Comparison of ENCODE assay signal across 16 mouse cellular contexts in the genomic region with DNA sequence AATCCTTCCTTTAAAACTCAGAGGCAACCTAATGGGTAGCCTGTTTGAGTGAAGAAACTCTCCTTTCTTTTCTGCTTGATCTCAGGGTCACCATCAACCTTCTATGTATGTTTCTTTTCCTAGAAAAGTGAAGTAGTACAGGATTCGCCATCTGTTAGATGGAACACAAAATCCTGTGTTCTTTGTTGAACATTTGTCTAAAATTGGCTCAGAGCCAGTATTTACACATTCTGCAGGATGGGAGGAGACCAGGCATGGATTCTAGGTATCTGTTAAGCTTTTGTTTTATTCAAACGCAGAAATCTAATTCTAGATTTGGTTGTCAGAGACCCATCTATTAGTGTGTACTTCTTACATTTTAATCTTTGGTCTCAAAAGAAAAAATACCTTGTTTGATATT.
A peak's percentile ranks its signal among the peaks of the same experiment; 100 is the strongest.
DNase-seq lines count a peak whose midpoint lies in the region; ATAC-seq and TF ChIP-seq lines count a peak whose summit lies in the region.
"Had no signal": no experiment of that assay in that cellular context is flagged by ENCODE, and none has a peak within 500 bp of the region (broad histone marks: within the 10 kb centered on the region; RNA-seq: fewer than 3 reads in every experiment).

No protein-coding gene starts in this region.

- H3K9ac ChIP-seq in heart, embryonic 13.5 days = no peak overlapping the region
- H3K9ac ChIP-seq in lung, embryonic 15.5 days = no peak overlapping the region
- H3K9ac ChIP-seq: forebrain, embryonic 15.5 days; hindbrain, embryonic 15.5 days had no signal

- H3K36me3 ChIP-seq in heart, embryonic 13.5 days = no peaks in the 10 kb centered on the region
- H3K36me3 ChIP-seq in lung, embryonic 15.5 days = no peaks in the 10 kb centered on the region
- H3K36me3 ChIP-seq: forebrain, embryonic 15.5 days; hindbrain, embryonic 15.5 days had no signal

- no peaks in the 10 kb centered on the region for H3K27me3 ChIP-seq in heart, embryonic 13.5 days (replicated peaks)
- H3K27me3 ChIP-seq in lung, embryonic 15.5 days = no peaks in the 10 kb centered on the region
- H3K27me3 ChIP-seq: CH12.LX; forebrain, embryonic 15.5 days; hindbrain, embryonic 15.5 days had no signal

- 0 out of 2 replicates have a peak overlapping the region, but pooled peaks have one; percentile 15 for H3K27ac ChIP-seq in heart, embryonic 13.5 days (replicated peaks)
- 0 out of 2 replicates have a peak overlapping the region, but pooled peaks have one; percentile 1 for H3K27ac ChIP-seq in lung, embryonic 15.5 days
- H3K27ac ChIP-seq: forebrain, embryonic 15.5 days; hindbrain, embryonic 15.5 days had no signal

- ATAC-seq in heart, embryonic 13.5 days (ENCODE audit: extremely low read depth, insufficient number of reproducible peaks, low FRiP score, low TSS enrichment) = no peak
- ATAC-seq in lung, embryonic 15.5 days (ENCODE audit: borderline replicate concordance, extremely low read depth, low FRiP score, low TSS enrichment) = no peak

- H3K9me3 ChIP-seq in heart, embryonic 13.5 days = peaks cover 5% of the 10 kb centered on the region; the same call in 1 of the 2 replicates
- H3K9me3 ChIP-seq in lung, embryonic 15.5 days = no peaks in the 10 kb centered on the region
- H3K9me3 ChIP-seq: forebrain, embryonic 15.5 days; hindbrain, embryonic 15.5 days had no signal

- intact Hi-C loops in heart, postnatal 14 days (cut with DNase I) = loop anchor here (10.0 kb wide), 1 partner anchor 219 kb away; no protein-coding TSS in a partner anchor

- TF ChIP-seq POLR2A in brain, embryonic 14.5 days (IDR thresholded peaks at IDR 0.05; ENCODE audit: borderline replicate concordance, extremely low read depth, insufficient read depth, insufficient read length, poor library complexity, severe bottlenecking) = no peak

- peak; percentile 23 for DNase-seq in embryo, embryonic 11 days
- no peak for DNase-seq in embryo, embryonic 10.5 days (ENCODE audit: low spot score)
- DNase-seq in heart, postnatal 14 days = no peak
- no peak for DNase-seq in lung, postnatal 14 days
- DNase-seq in brain, embryonic 14.5 days (ENCODE audit: low read depth) = peak; percentile 45
- DNase-seq in gastrocnemius, postnatal 10 days = no peak
- DNase-seq: adrenal gland, postnatal 14 days; cerebellum, adult 18-20 months; kidney, adult 11 months; right cerebral cortex, postnatal 25 days had no signal

- no peak overlapping the region for H3K4me2 ChIP-seq in heart, embryonic 13.5 days
- no peak overlapping the region for H3K4me2 ChIP-seq in lung, embryonic 15.5 days
- H3K4me2 ChIP-seq: forebrain, embryonic 15.5 days; hindbrain, embryonic 15.5 days; liver, embryonic 11.5 days had no signal

- no peak overlapping the region for H3K4me3 ChIP-seq in heart, embryonic 13.5 days
- H3K4me3 ChIP-seq in lung, embryonic 15.5 days = no peak overlapping the region
- H3K4me3 ChIP-seq: forebrain, embryonic 15.5 days; hindbrain, embryonic 15.5 days had no signal

- no peak for TF ChIP-seq CTCF in brain, embryonic 14.5 days (IDR thresholded peaks at IDR 0.05; ENCODE audit: borderline replicate concordance, extremely low read depth, insufficient read depth, insufficient read length)

- peaks cover 45% of the 10 kb centered on the region for H3K4me1 ChIP-seq in heart, embryonic 13.5 days
- peaks cover 17% of the 10 kb centered on the region for H3K4me1 ChIP-seq in lung, embryonic 15.5 days
- H3K4me1 ChIP-seq: hindbrain, embryonic 15.5 days had no signal

- WGBS in heart, embryonic 13.5 days = 43% methylated on average over 2 of the region's 2 CpGs
- 18% methylated on average over 2 of the region's 2 CpGs for WGBS in lung, embryonic 15.5 days

Comparison
In these comparisons a context has a peak if more than half of its experiments do, and no peak if none do; other contexts are left out.
1. DNase-seq: peak in embryo, embryonic 11 days (single experiment) and brain, embryonic 14.5 days (single experiment); none in embryo, embryonic 10.5 days (single experiment), heart, postnatal 14 days (0 of 2), lung, postnatal 14 days (single experiment) and gastrocnemius, postnatal 10 days (single experiment).